Mouse (Mus musculus) layer of hippocampus, adult 8-10 months (tissue): ENCODE results near the gene Poglut1. TPM values are rescaled to one million over a fixed set of nuclear protein-coding genes. Genes with fewer than 3 reads are reported as not detected.
"Not testable (repeated sequence)": the region's sequence is repeated elsewhere in the genome, so short reads cannot be mapped to it uniquely, and the experiment has no call there.

Source experiments
- DNase-seq, 2 experiments: peaks; one replicate each; pipeline ENCODE4 v3.0.0; 2022; ENCODE audit warnings: low spot score in 2 of 2
- total RNA-seq, 4 experiments: library from RNA; stranded (reverse); gene quantifications; 2 replicates each; pipeline ENCODE4 v1.2.4; 2022

Gene Poglut1
- total RNA-seq, 4 experiments from 2014 or later = 43.7 to 55.5 (median 51.0) TPM

DNA sequence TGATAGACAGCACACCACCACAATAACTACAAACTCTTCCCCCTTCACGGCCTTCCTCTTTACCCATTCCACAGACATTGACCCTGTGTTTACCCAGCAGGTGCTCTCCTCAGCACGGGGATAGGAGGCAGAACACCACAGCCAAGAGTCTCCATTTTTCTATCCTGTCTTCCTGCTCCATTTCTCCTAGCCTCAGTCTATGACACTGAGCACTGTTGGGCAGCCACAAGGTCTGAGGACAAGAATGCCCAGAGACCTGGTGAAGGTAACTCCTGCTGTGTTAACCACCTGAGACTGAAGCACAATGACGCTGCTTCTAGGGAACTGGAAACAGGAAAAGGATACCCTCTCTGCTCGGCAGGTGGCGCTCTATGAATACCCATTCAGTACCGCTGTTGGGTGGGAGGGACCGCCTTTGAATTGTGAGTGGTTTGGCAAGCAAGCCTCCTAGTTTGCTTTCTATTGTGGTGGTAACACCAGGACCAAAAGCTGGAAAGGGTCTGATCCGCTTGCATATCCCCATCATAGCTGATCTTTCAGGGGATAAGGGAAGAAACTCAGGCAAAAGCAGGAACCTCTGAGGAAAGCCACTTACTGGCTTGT, 13.4 kb downstream of the Poglut1 start:
- DNase-seq = peak; percentile 63 to 77

DNA sequence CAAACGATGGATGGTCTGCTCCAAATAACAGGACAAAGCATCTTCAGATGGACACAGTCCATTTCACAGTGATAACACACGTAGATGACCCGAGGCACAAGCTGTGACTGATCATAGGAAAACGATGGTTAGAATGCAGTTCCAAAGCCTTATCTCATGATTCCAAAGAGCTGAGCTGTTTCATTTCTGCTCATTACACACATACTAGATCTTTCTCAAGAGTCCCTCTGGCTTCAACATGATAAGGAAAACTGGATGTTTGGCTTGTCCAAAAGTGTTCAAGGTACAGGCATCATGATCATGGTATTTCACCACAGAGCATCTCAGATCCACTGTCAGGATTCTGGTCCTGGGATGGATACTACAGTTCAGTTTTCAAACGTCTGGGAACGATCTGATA, 23.8 kb downstream of the Poglut1 start:
- no peak for DNase-seq

DNA sequence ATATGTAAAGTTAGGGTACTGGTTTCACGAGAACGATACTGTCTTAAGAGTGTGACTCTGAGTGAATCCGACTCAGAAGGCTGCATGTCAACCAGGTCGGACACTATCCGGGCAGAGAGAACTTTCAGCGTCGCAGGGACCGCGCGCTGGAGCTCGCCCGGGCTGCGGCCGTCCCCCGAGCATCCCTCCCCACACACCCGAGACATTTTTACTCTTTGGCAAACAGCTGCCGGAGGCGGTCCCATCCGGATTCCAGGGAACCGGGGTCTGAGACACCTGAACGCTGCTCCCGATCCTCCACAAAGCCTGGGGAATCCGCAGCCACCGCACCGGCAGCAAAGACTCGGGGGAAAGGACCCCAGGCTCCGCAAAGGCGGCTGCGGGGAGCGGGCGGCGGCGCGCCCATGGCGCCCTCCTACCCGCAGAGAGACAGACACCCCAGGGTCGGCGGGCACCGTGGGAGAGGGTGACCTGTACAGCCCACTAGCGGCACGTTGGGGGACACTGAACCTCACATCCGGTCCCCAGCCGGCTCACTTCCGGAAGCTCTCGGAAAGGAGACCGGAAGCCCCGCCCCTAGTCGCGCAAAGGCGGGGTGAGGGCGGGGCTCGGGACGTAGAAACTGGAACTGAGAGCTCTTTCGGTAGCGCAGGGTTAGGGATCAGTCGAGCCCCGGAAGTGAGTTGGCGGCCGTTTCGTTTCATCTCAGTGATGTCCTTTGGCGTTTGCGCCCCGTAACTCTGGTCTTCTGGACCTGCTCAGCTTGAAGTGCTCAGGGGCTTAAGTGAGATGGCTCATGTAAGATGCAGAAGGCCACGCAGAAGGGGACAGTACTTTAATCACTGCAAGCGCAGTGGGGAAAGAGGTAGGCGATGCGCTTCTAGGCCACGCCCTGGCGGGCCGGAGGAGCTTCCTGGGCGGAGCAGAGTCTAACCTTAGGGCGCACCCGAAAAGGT, 27.7 kb downstream of the Poglut1 start, which contains the start of gene Timmdc1:
Gene Timmdc1, minus strand, starts transcription at position 535 of the 956 bp plus-strand sequence.
- DNase-seq = peak; percentile 94 to 95

DNA sequence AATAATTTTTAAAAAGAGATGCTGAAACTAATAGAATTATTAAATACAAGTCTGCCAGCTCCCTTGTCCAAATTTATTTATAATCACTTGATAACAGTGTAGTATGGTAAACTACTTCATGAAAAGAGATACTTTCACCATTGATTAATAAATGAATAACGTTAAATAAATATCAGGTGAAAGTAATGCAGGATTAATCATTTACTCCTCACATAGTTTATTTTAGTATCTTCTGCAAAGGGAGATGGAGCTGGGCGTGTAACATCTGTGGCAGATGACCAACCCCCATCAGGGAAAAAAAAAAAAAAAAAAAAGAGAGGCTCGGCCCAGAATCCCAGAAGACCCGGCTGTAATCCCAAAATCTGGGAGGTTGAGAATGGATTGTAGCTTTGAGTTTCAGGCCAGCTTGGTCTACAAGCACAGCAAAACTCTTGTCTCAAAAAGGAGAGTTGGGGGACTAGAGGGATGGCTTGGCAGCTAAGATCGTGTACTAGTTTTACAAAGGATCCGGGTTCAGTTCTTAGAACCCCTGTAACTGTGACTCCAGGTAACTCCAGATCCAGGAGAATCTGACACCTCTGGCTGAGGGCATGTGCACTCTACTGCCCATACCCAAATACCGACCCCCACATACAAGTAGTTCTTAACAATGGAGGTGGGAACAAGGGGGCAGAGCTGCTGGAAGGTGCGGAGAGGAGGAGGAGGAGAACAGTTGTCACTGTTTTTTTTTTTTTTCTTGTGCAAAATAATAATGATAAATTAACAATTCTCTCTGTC, 28.7 kb downstream of the Poglut1 start:
- DNase-seq = no peak

DNA sequence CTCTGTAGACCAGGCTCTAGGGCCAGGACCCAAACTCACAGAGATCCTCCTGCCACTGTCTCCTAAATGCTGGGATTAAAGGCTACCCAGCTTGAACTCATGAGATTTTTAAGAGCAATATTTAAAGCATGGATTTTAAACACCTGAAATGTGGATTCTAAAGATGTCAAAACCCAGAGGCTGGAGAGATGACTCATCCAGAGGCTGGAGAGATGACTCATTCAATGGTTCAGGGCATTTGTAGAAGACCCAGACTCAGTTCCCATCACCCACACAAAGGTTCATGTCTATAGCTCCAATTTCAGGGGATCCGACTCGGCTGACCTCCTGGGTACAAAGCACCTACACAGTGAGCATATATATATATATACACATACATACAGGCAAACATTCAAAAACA, 30.9 kb downstream of the Poglut1 start:
- DNase-seq = no peak

DNA sequence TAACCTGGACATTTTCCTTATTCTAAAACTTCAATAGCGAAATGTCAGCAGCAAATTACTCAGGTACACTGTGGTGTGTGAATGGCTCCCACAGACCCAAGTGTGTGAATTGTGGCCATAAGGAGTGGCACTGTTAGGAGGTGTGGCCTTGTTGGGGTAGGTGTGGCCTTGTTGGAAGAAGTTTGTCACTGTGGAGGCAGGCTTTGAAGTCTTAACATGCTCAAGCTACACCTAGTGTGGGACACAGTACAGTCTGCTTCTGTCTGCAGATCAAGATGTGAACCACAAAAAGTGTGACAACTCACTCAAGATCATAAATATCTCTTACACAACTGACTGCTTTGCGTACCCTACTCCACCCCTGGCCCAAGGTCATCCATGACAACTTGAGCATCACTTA, 39.2 kb downstream of the Poglut1 start:
- DNase-seq = no peak

DNA sequence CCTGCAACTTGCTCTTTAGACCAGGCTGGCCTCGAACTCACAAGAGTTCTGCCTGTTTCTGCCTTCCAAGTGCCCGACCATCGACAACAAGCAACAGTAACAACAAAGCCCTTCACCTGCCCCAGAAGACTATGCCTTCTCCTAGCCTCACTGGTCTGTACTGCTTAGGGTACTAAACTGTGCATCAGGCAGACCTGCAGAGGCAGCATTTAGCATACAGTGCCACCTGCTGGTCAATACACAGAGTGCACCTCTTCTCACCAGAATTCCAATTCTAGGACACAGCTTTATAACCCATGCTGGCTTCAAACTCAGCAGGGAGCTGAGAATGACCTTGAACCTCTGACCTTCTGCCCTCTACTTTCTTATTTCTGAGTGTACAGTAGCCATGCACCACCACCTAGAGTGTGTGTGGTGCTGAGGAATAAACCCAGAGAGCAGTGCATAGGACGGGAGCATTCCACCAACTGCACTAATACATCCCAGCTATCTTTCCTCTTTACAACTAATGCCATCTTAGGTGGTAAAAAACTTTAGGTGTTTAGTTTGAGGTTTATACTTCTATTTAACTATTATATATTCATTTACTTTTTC, 43.9 kb downstream of the Poglut1 start:
- DNase-seq = peak; percentile 58 to 76

DNA sequence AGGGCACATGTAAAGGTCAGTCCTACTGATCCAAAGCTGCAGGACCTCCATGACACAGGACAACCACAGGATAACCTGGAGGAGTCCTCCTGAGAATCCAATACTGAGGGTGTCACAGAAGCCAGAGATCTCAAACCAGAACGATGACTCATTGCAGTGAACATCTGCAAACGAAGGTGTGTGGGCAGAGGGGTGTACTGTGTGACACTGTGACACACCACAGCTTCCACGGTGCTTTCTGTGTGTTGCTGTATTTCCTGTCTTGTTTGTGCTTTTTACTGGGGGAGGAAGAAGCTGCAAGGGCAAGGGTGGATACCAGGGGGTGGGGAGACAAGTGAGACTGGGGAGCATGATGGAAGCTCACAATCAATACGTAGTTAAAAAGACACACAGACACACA, 46.5 kb downstream of the Poglut1 start:
- DNase-seq = no peak

DNA sequence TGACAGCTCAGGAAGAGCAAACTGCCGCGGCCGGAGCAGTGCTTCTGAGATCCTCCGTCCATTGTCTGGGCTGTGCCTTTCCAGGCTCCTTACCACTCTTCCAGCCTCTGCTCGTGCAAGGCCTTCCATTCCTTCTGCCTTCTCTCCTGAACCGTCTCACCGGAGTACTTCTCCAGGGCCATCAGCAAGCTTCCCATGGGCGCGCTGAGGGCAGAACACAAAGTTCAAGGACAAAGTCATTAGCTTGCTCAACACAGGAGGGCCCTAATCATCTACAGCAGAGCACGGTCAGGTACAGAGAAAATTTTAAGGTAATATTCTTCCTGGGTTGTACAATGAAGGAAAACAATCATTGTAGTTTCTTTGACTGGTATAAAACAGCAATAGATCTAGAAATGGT, 47.6 kb downstream of the Poglut1 start:
- DNase-seq = no peak

DNA sequence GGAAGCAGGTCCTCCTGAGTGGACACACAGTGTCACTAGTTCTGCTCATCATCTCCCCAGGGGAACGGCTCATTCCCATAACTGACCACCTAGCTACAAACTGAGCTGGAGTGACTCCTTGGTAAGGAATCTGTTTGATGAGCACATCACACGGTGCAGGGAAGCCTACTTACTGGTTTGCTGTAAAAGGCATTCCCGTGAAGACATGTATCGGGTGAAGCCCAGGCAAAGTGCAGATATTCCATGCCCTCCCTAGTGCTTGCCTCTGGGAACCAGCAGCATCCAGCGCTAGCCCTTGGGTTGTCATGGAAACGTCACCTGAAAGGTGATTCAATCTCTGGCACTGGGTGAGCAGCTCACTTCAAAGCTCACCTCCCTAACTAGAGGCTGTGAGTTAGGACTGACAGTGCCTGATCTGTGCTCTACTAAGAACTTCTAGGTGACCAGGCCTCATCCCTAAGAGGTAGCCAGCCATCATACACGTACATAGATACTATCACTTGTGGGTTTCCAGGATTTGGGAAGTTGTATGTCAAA, 53.4 kb downstream of the Poglut1 start:
- no peak for DNase-seq

DNA sequence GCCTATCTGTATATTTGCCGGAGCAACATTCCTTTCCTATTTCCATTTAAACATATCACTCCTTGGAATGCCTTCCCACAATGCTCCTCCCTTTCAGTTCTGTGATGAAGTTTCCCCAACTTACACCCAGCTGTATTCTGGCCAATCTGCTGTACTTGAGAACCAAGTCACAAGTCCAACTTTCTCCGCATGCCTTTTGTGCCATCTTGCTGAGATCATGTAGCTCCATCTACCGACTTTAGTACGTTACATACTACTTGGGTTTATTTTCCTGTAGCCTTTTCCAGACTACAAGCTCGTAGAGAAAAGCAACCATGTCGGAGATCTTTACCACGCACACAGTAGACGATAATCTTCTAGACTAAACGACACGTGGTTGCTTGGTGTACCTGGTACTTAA, 56.2 kb downstream of the Poglut1 start:
- DNase-seq = no peak

DNA sequence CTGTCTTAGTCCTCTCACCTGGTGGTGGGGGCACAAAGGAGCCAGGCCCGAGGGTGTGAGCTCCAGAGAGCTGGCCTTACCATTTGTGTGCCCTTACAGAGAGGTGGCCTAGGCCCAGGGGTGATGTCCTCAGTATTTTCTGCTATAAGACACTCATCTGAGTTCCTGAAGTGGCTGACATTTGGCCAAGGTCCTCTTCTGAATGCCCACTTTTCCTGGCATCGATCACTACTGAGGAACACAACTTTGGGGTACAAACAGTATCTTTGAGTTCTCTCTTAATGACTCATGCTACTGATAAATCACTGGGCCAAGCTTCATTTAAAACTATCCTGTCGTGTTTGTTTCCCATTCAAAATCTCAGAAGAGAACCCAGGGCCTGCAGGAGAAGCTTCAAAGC, 57.5 kb downstream of the Poglut1 start:
- no peak for DNase-seq

DNA sequence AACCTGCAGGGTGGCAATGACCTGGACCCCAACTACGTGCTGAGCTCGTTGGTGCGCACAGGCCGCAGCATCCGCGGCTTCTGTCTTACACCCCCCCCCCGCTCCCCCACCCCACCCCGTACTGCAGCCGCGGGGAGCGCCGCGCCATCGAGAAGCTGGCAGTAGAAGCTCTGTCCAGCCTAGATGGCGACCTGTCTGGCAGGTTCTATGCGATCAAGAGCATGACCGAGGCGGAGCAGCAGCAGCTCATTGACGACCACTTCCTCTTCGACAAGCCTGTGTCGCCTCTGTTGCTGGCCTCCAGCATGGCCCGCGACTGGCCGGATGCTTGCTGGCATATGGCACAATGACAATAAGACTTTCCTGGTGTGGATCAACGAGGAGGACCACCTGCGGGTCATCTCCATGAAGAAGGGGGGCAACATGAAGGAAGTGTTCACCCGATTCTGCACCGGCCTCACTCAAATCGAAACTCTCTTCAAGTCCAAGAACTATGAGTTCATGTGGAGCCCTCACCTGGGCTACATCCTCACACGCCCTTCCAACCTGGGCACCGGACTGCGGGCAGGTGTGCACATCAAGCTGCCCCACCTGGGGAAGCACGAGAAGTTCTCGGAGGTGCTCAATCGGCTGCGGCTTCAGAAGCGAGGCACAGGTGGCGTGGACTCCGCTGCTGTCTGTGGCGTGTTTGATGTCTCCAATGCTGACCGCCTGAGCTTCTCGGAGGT, 66.3 kb downstream of the Poglut1 start:
- DNase-seq = no peak

DNA sequence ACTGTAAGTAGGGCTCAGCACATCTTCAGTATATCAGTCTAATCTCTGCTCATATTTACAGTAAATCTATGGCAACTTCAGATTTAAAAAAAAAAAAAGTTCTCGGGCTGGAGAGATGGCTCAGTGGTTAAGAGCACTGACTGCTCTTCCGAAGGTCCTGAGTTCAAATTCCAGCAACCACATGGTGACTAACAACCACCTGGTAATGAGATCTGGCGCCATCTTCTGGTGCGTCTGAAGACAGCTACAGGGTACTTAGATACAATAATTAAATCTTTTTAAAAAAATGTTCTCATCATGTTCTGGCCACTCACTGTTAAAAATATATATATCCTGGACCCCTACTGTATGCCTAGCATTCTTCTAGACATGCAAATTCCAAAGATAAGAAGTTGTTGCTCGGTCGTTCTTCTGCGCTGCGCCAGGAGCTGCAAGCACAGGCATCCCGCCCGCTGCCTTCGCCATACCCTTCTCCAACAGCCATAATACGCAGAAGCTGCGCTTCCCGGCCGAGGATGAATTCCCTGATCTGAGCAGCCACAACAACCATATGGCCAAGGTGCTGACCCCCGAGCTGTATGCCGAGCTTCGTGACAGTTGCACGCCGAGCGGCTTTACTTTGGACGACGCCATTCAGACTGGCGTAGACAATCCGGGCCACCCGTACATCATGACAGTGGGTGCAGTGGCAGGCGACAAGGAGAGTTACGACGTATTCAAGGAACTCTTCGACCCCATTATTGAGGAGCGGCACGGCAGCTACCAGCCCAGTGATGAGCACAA, 67.1 kb downstream of the Poglut1 start:
- no peak for DNase-seq

DNA sequence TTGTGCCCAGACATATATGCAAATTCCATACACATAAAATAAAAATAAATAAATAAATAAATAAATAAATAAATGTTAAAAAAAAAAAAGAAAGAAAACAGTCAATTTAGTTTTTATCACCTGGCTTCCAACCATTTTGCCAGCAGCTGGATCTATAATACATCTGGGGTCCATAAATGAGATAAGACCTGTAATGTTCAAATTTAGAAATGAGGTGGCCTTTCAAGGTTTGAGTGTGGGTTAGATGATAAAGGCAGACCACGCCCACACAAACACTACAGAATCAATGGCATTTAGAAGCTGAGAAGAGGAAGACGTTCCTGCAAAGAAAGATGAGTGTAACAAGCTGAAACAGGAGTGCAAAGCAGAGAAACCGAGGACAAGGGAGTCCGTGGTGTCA, 68.7 kb downstream of the Poglut1 start:
- no peak for DNase-seq

DNA sequence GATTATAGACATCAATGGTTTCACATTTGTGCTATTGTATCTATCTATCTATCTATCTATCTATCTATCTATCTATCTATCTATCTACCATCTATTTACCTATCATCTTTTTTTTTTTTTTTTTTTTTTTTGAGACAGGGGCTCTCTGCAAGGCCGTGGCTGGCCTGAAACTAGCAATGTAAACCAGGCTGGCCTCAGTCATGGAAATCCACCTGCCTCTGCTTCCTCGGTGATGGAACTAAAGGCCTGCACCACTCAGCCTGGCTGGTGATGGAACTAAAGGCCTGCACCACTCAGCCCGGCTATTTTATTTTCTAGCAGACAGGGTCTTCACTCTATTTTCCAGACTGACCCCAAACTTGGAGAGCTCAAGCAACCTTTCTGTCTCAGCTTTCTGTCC, 71.8 kb downstream of the Poglut1 start:
- DNase-seq = no peak

DNA sequence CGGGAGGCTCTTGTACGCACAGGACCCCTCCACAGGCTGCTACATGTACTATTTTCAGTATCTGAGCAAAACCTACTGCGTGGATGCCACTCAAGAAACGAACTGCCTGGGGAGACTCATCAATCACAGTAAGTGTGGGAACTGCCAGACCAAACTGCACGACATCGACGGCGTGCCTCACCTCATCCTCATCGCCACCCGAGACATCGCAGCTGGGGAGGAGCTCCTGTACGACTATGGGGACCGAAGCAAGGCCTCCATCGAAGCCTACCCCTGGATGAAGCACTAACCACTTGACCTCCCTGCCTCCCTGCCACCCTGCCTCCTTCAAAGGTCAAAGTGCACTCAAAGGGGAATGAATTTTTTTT, 72.8 kb downstream of the Poglut1 start:
- not testable (repeated sequence) for DNase-seq

DNA sequence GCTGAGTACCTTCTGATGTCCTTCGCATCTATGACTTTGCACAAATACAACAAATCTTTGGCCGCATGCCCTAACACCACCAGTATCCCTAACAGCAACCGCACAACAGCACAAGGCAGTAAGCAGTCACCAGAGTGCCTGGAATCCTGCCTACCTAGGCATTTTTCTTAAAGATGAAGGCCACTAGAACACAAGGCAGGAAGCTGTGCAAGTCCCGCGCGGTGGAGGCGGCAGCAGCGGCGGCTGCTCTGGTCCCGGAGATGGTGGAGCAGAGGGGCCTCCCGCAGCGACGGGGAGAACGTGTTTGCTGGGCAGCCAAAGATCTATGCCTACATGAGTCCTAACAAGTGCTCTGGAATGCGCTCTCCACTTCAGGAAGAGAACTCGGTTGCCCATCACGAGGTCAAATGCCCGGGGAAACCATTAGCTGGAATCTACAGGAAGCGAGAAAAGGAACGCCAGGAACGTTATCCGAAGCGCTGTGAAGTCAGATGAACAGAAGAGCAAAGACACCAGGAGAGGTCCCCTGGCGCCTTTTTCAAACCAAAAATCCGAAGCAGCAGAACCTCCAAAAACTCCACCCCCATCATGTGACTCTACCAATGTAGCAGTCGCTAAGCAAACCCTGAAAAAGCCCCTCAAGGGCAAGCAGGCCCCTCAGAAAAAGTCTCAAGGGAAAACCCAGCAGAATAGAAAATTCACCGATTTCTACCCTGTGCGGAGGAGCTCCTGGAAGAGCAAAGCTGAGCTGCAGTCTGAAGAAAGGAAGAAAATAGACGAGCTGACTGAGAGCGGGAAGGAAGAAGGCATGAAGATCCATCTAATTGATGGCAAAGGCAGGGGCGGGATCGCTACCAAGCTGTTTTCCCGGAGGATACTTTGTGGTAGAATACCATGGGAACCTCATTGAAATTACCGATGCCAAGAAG, 73.5 kb downstream of the Poglut1 start:
- peak; percentile 9 to 19 for DNase-seq
